Comparison of ENCODE assay signal across 10 mouse cellular contexts in the genomic region with DNA sequence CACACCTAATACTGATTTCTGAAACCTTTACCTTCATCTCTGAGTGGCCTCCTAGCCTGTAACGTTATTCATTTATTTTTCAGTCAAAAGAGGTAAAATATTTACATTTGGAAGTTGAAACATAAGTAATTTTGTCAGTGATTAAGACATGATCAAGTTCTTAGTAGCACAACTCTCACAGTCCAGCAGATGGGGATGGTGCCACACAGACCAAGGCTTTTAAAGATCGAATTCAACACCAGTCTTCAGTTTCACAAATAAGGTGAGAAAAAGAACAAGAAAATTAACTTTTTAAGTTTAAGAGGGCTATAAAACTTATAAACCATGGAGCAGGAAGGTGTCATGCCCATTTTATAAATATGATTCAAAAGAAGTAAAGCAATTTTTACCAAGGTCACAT. TPM values are rescaled to one million over a fixed set of nuclear protein-coding genes. Genes with fewer than 3 reads are reported as not detected.
A peak's percentile ranks its signal among the peaks of the same experiment; 100 is the strongest.
DNase-seq lines count a peak whose midpoint lies in the region; ATAC-seq and TF ChIP-seq lines count a peak whose summit lies in the region.
"Had no signal": no experiment of that assay in that cellular context is flagged by ENCODE, and none has a peak within 500 bp of the region (broad histone marks: within the 10 kb centered on the region; RNA-seq: fewer than 3 reads in every experiment).

No protein-coding gene starts in this region.

- intact Hi-C loops in left cerebral cortex, postnatal 14 days (cut with DNase I) = no loop called here

- WGBS in forebrain, embryonic 14.5 days = 48% methylated on average over 2 of the region's 2 CpGs
- 51% methylated on average over 2 of the region's 2 CpGs for WGBS in forebrain, embryonic 16.5 days
- WGBS in lung, adult 2 months = 46% methylated on average over 2 of the region's 2 CpGs

- H3K4me3 ChIP-seq in forebrain, embryonic 14.5 days (ENCODE audit: low read depth, low read length) = no peak overlapping the region
- no peak overlapping the region for H3K4me3 ChIP-seq in forebrain, embryonic 16.5 days (replicated peaks; ENCODE audit: low read length)
- no peak overlapping the region for H3K4me3 ChIP-seq in lung, adult 2 months (replicated peaks; ENCODE audit: extremely low read depth, low read depth, low read length)
- H3K4me3 ChIP-seq: embryonic facial prominence, embryonic 13.5 days; heart, embryonic 12.5 days had no signal

- DNase-seq in forebrain, embryonic 14.5 days (ENCODE audit: low spot score) = peak; percentile 32
- DNase-seq in left cerebral cortex, postnatal 14 days (ENCODE audit: low spot score in 2 of 2) = peak; percentile 19 to 20
- no peak for DNase-seq in left cerebral cortex, adult 9 months (ENCODE audit: low spot score in 2 of 2)
- peak; percentile 26 for DNase-seq in ES-CJ7 (ENCODE audit: low read depth, low spot score)
- DNase-seq in embryo, embryonic 9.5 days (ENCODE audit: extremely low spot score) = peak; percentile 2
- DNase-seq in testis, postnatal 14 days (ENCODE audit: low spot score) = no peak
- DNase-seq in lung, adult 2 months = no peak

- no peak for TF ChIP-seq CTCF in lung, adult 2 months (IDR thresholded peaks at IDR 0.05; ENCODE audit: insufficient read depth, low read length)

- no peak for TF ChIP-seq POLR2A in lung, adult 2 months (IDR thresholded peaks at IDR 0.05; ENCODE audit: borderline replicate concordance, extremely low read depth, low read depth, low read length)

- H3K4me1 ChIP-seq in forebrain, embryonic 14.5 days (ENCODE audit: control insufficient read depth, insufficient read depth, low read length) = no peaks in the 10 kb centered on the region
- H3K4me1 ChIP-seq in forebrain, embryonic 16.5 days (replicated peaks; ENCODE audit: control insufficient read depth, insufficient read depth, low read length) = no peaks in the 10 kb centered on the region
- no peaks in the 10 kb centered on the region for H3K4me1 ChIP-seq in lung, adult 2 months (ENCODE audit: control insufficient read depth, insufficient read depth, low read length)
- H3K4me1 ChIP-seq: embryonic facial prominence, embryonic 13.5 days; heart, embryonic 12.5 days had no signal

- H3K9ac ChIP-seq in forebrain, embryonic 14.5 days (ENCODE audit: low read length) = no peak overlapping the region
- no peak overlapping the region for H3K9ac ChIP-seq in forebrain, embryonic 16.5 days (replicated peaks; ENCODE audit: low read depth, low read length)
- H3K9ac ChIP-seq: embryonic facial prominence, embryonic 13.5 days; heart, embryonic 12.5 days had no signal

- ATAC-seq in forebrain, embryonic 14.5 days = no peak
- no peak for ATAC-seq in forebrain, embryonic 16.5 days

- H3K27ac ChIP-seq in forebrain, embryonic 14.5 days (ENCODE audit: low read depth, low read length) = no peak overlapping the region
- H3K27ac ChIP-seq in forebrain, embryonic 16.5 days (ENCODE audit: low read length) = no peak overlapping the region
- H3K27ac ChIP-seq: embryonic facial prominence, embryonic 13.5 days had no signal

- no peaks in the 10 kb centered on the region for H3K27me3 ChIP-seq in forebrain, embryonic 14.5 days (replicated peaks; ENCODE audit: control insufficient read depth, insufficient read depth, low read length)
- no peaks in the 10 kb centered on the region for H3K27me3 ChIP-seq in forebrain, embryonic 16.5 days (replicated peaks; ENCODE audit: control insufficient read depth, insufficient read depth, low read length)

- no peak overlapping the region for H3K4me2 ChIP-seq in forebrain, embryonic 14.5 days (ENCODE audit: low read length)
- H3K4me2 ChIP-seq in forebrain, embryonic 16.5 days (ENCODE audit: low read length) = no peak overlapping the region
- H3K4me2 ChIP-seq: embryonic facial prominence, embryonic 13.5 days; heart, embryonic 12.5 days had no signal

- no peaks in the 10 kb centered on the region for H3K9me3 ChIP-seq in forebrain, embryonic 14.5 days (replicated peaks; ENCODE audit: control insufficient read depth, low read length)
- no peaks in the 10 kb centered on the region for H3K9me3 ChIP-seq in forebrain, embryonic 16.5 days (ENCODE audit: control insufficient read depth, low read length)
- H3K9me3 ChIP-seq: embryonic facial prominence, embryonic 13.5 days; heart, embryonic 12.5 days had no signal

- H3K36me3 ChIP-seq in forebrain, embryonic 14.5 days (ENCODE audit: control insufficient read depth, insufficient read depth, low read length) = no peaks in the 10 kb centered on the region
- no peaks in the 10 kb centered on the region for H3K36me3 ChIP-seq in forebrain, embryonic 16.5 days (ENCODE audit: control insufficient read depth, insufficient read depth)
- H3K36me3 ChIP-seq: embryonic facial prominence, embryonic 13.5 days; heart, embryonic 12.5 days had no signal

RNA-seq across cellular contexts. Expression of a gene that starts 53.9 kb away (rescaled TPM):
- 769 and 900 TPM in 2 replicates for polyA plus RNA-seq in forebrain, embryonic 14.5 days (2014; fragmentation: Nextera tagmentation; extraction: Ambion mirVana)
- polyA plus RNA-seq in forebrain, embryonic 16.5 days (2015; fragmentation: Nextera tagmentation; extraction: Ambion mirVana) = 718 and 738 TPM in 2 replicates
- 100 to 1,000 TPM; 484 TPM for total RNA-seq in left cerebral cortex, postnatal 14 days (2021)
- 669 and 673 TPM in 2 replicates for polyA plus RNA-seq in lung, adult 2 months (2012; rRNA removed)

RNA-seq across cellular contexts. Expression of a gene that starts 56.3 kb away (rescaled TPM):
- polyA plus RNA-seq in forebrain, embryonic 14.5 days (2014; fragmentation: Nextera tagmentation; extraction: Ambion mirVana) = 1.1 and 2.7 TPM in 2 replicates
- 2.1 and 2.9 TPM in 2 replicates for polyA plus RNA-seq in forebrain, embryonic 16.5 days (2015; fragmentation: Nextera tagmentation; extraction: Ambion mirVana)
- 10 to 100 TPM; 36.1 to 37.0 TPM for total RNA-seq in left cerebral cortex, postnatal 14 days (2021)
- polyA plus RNA-seq in lung, adult 2 months (2012; rRNA removed) = 12.5 and 15.9 TPM in 2 replicates

Comparison
In these comparisons a context has a peak if more than half of its experiments do, and no peak if none do; other contexts are left out.
1. DNase-seq: peak in forebrain, embryonic 14.5 days (single experiment), left cerebral cortex, postnatal 14 days (2 of 2), ES-CJ7 (single experiment) and embryo, embryonic 9.5 days (single experiment); none in left cerebral cortex, adult 9 months (0 of 2), testis, postnatal 14 days (single experiment) and lung, adult 2 months (single experiment).